Mouse (Mus musculus) lung, embryonic 15.5 days (tissue): Measurements from ENCODE around the gene Syt2. TPM values are rescaled to one million over a fixed set of nuclear protein-coding genes. Genes with fewer than 3 reads are reported as not detected.

Experiments used
- ATAC-seq: fragments of 200-750 bp; cut with Nextera tagmentation; 2 replicates; pipeline ENCODE4 v1.8.0; 2017; ENCODE audit warnings: moderate number of reproducible peaks, borderline replicate concordance; ENCODE audit not compliant: low FRiP score, low TSS enrichment; ENCODE audit errors: extremely low read depth
- H3K27ac ChIP-seq: fragments of 300-500 bp; sonication (generic); 2 replicates; pipeline ENCODE4 v1.5.1; 2015; ENCODE audit warnings: moderate library complexity, mild to moderate bottlenecking, inconsistent platforms
- H3K27me3 ChIP-seq: fragments of 300-500 bp; sonication (generic); 2 replicates; pipeline ENCODE4 v1.6.1; 2015; ENCODE audit warnings: inconsistent platforms
- H3K36me3 ChIP-seq: fragments of 300-500 bp; sonication (generic); 2 replicates; pipeline ENCODE4 v1.6.1; 2015; ENCODE audit warnings: inconsistent platforms
- H3K4me1 ChIP-seq: fragments of 300-500 bp; sonication (generic); 2 replicates; pipeline ENCODE4 v1.6.1; 2015; ENCODE audit warnings: inconsistent platforms
- H3K4me2 ChIP-seq: fragments of 300-500 bp; sonication (generic); 2 replicates; pipeline ENCODE4 v1.6.1; 2015; ENCODE audit warnings: inconsistent platforms, mild to moderate bottlenecking, moderate library complexity
- H3K4me3 ChIP-seq: fragments of 300-500 bp; sonication (generic); 2 replicates; pipeline ENCODE4 v1.5.1; 2015; ENCODE audit warnings: mild to moderate bottlenecking, inconsistent platforms
- H3K9ac ChIP-seq: fragments of 300-500 bp; sonication (generic); 2 replicates; pipeline ENCODE4 v1.6.1; 2015; ENCODE audit warnings: inconsistent platforms
- H3K9me3 ChIP-seq: fragments of 300-500 bp; sonication (generic); 2 replicates; pipeline ENCODE4 v1.6.1; 2016; ENCODE audit warnings: inconsistent platforms
- WGBS: fragments of 180-500 bp; shearing (Covaris S2); methylation state at CpG from one replicate; pipeline ENCODE4 v1.1.7; 2015; 5-methylcytosine and 5-hydroxymethylcytosine counted together
- polyA plus RNA-seq: library from polyadenylated mRNA; unstranded; fragments of >200 nt; fragmentation: Nextera tagmentation; extraction: Ambion mirVana; gene quantifications from 2 replicates; pipeline ENCODE4 v1.2.1, GENCODE M21; 2015

Syt2 gene
- polyA plus RNA-seq, 1 experiment from 2014 or later: 0.37 TPM

DNA sequence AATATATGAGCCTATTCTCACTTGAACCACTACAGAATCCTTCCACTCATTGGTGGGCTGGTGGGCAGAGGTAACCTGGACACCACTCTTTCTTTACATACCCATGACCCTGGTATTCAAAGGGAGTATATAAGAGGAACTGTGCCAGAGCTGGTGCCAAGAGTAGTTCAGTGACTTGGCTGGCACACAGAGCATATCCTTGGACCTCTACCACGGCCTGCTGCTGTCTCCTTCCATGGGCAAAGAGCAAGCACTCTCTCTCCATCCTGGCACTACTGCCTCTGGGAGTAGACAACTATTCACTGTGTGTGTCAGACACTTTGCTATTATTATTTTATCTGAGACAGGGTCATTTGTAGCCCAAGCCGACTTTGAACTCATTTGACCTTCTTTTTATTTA lies 49.8 kb downstream of the Syt2 start:
- Histone ChIP-seq H3K27ac (no peak overlapping the region), H3K4me2 (no peak overlapping the region), H3K9ac (no peak overlapping the region), H3K9me3 (no peaks in the 10 kb centered on the region), H3K4me3 (no peak overlapping the region), H3K4me1 (no peaks in the 10 kb centered on the region), H3K27me3 (no peaks in the 10 kb centered on the region), H3K36me3 (no peaks in the 10 kb centered on the region)
- no peak for ATAC-seq
- WGBS: 59% methylated on average over 2 of the region's 2 CpGs

DNA sequence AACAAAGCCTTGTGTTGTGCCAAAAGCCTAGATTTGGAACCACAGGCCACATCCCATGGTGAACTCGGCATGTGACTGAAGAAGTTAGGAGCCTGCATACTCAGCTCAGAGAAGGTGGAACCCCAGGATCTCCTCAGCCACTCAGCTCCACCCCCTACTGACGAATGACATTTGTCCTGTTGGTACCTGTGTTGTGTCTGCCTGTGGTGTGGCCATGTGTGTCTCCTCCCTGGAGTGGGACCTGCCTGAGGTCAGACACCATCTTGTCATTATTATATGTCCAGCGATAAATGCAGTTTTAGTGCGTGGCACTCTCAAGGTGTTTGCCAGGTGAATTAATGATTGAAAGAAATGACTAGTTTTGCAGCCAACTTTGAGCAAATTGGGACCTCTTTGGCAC lies 50.6 kb downstream of the Syt2 start:
- H3K36me3 ChIP-seq: no peaks in the 10 kb centered on the region
- no peak overlapping the region for H3K4me3 ChIP-seq
- no peaks in the 10 kb centered on the region for H3K4me1 ChIP-seq
- 77% methylated on average over 4 of the region's 4 CpGs for WGBS
- H3K9me3 ChIP-seq: no peaks in the 10 kb centered on the region
- H3K9ac ChIP-seq: no peak overlapping the region
- H3K27ac ChIP-seq: no peak overlapping the region
- H3K4me2 ChIP-seq: no peak overlapping the region
- H3K27me3 ChIP-seq: no peaks in the 10 kb centered on the region
- no peak for ATAC-seq

DNA sequence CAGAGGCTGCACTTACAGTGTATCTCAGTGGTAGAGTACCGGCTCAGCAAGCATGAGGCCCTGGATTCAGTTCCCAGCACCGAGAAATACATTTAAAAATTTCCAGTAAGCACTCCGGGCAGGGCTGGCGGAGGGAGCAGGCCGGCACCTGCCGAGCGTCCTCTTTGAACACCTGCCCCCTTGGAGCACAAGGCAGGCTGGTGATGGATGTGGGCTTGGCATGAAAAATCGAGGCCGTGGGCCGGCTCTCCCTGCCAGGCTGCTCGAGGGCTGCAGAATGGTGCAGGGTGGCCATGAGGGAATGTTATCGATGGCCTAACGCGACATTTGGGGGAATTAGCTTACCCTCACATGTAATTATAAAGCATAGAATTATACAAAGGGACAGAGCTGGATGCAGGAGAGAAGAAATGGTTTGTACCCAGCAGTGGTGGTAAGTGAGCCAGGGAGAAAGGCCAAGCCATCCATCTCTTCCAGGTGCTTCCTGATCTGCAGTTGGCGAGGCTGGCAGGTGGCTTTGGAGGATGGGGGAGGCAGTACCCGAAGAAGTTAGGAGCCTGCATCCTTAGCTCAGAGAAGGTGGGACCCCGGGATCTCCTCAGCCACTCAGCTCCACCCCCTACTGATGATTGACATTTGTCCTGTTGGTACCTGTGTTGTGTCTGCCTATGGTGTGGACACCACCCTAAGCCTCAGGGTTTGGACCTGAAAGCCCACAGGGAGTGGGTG lies 51.2 kb downstream of the Syt2 start:
- Histone ChIP-seq H3K9ac (no peak overlapping the region), H3K27ac (no peak overlapping the region), H3K27me3 (no peaks in the 10 kb centered on the region), H3K9me3 (no peaks in the 10 kb centered on the region), H3K36me3 (no peaks in the 10 kb centered on the region), H3K4me2 (no peak overlapping the region), H3K4me1 (no peaks in the 10 kb centered on the region), H3K4me3 (no peak overlapping the region)
- 85% methylated on average over 17 of the region's 17 CpGs for WGBS
- no peak for ATAC-seq

DNA sequence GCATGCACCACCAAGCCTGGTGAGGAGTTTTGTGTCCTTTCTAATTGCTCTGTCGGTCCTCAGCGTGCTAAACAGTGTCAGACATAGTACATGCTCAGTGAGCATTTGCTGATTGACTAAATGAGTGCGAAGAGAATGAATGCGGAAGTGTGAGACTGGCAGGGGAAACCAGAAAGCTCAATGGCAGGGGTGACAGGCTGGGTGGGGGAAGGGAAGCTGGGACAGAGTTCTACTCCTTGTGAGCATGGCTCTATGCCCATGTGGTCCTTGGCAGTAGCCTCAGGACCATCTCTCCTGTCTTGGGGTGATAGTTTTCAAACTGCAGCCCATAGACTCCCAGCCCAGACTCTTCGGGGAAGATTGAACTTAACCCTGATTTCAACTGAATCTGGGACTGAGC lies 52.0 kb downstream of the Syt2 start:
- H3K27ac ChIP-seq: no peak overlapping the region
- no peaks in the 10 kb centered on the region for H3K36me3 ChIP-seq
- H3K4me3 ChIP-seq: no peak overlapping the region
- H3K4me2 ChIP-seq: no peak overlapping the region
- no peak overlapping the region for H3K9ac ChIP-seq
- no peaks in the 10 kb centered on the region for H3K27me3 ChIP-seq
- ATAC-seq: no peak
- H3K9me3 ChIP-seq: no peaks in the 10 kb centered on the region
- no peaks in the 10 kb centered on the region for H3K4me1 ChIP-seq
- 71% methylated on average over 5 of the region's 5 CpGs for WGBS

DNA sequence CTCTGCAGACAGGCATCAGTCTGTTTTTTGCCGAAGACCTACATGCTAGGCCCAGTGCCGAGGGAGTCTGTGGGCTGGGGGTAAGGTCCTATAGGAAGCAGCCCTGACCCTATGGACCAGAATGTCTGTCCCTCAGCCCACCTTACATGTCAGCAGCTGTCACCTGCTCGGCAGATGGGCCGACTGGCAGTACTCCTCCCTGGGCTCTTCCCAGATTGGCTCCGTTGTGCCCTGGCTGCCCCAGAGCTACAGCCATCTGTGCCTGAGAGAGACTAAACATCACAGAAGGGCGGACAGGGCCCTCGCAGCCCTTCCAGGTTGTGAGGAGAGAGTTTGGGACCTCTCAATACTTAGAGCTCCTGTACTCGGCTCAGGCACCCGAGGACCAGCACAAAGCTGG lies 52.9 kb downstream of the Syt2 start:
- no peaks in the 10 kb centered on the region for H3K9me3 ChIP-seq
- WGBS: 64% methylated on average over 9 of the region's 9 CpGs
- H3K4me2 ChIP-seq: no peak overlapping the region
- H3K27ac ChIP-seq: no peak overlapping the region
- no peak overlapping the region for H3K4me3 ChIP-seq
- H3K9ac ChIP-seq: no peak overlapping the region
- no peaks in the 10 kb centered on the region for H3K36me3 ChIP-seq
- H3K27me3 ChIP-seq: no peaks in the 10 kb centered on the region; the same call in 1 of the 2 replicates
- no peaks in the 10 kb centered on the region for H3K4me1 ChIP-seq
- ATAC-seq: no peak

DNA sequence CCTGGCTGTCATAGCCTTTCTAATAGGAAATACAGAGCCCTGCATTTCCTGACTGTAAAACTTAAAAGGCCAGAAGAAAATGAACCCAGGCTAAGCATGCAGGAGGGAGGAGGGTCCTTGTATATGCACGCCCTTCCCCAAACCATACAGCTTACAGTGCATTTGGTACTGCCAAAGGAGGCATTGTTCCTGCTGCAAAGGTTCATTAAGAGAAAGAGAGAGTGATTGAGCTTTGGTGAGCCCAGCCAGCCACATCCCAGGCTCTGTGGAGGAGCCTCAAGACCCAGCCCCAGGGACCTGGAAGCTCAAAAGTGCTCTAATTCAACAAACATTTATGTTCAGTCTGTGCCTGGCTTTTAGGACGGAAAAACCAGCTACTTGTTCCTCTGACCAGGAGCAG lies 53.7 kb downstream of the Syt2 start:
- H3K4me2 ChIP-seq: no peak overlapping the region
- H3K27me3 ChIP-seq: peaks cover under 1% of the 10 kb centered on the region; the same call in 1 of the 2 replicates
- WGBS: 52% methylated on average over 2 of the region's 2 CpGs

DNA sequence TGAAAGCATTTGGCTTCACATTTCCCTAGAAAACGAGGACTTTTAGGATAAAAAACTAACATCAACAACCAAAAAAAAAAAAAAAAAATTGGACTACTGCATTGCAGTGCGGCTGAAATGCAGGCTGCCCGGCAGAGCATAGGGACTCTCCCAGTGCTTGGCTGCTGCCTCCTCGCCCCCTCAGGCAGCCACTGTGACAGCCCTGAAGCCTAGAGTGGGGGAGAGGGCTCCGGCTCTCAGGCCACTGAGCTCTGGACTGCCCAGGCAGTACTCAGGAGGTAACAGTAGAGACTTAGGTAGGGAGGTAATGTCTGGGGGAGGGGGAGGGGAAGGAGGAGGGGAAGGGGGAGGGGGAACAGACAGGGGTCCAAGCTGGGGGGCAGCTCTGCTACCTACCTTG lies 54.2 kb downstream of the Syt2 start:
- Histone ChIP-seq H3K9ac (no peak overlapping the region), H3K4me2 (no peak overlapping the region), H3K36me3 (no peaks in the 10 kb centered on the region), H3K4me3 (no peak overlapping the region), H3K27me3 (peaks cover 5% of the 10 kb centered on the region; the same call in 1 of the 2 replicates), H3K9me3 (no peaks in the 10 kb centered on the region), H3K27ac (no peak overlapping the region), H3K4me1 (0 out of 2 replicates have a peak, but pooled peaks cover 3% of the 10 kb centered on the region)
- ATAC-seq: no peak
- 38% methylated on average over 5 of the region's 5 CpGs for WGBS

More for the DNA sequence above, 53.7 kb downstream of the Syt2 start:
- Histone ChIP-seq H3K9me3 (no peaks in the 10 kb centered on the region), H3K36me3 (no peaks in the 10 kb centered on the region), H3K4me1 (0 out of 2 replicates have a peak, but pooled peaks cover 3% of the 10 kb centered on the region), H3K4me3 (no peak overlapping the region), H3K9ac (no peak overlapping the region), H3K27ac (no peak overlapping the region)
- no peak for ATAC-seq

DNA sequence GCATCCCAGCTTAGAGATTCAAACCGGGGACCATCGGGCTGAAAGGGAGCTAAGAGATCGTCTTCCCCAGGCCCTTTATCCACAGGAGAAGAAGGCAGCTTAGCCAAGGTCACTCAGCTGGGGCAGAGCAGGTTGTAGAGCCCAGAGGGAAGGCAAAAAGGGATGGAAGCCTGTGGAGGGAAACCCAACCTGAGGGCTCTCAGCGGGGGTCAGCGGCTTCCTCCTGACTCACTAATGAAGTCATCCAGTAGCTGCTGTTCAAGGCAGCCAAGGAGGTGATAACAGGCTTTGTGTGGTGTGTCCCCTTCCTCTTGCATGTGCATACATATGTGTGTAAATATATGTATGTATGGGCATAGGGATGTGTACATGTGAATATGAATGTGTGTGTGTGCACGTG lies 54.7 kb downstream of the Syt2 start:
- Histone ChIP-seq H3K4me3 (no peak overlapping the region), H3K4me1 (0 out of 2 replicates have a peak, but pooled peaks cover 3% of the 10 kb centered on the region), H3K9me3 (no peaks in the 10 kb centered on the region), H3K9ac (no peak overlapping the region), H3K27ac (no peak overlapping the region), H3K36me3 (no peaks in the 10 kb centered on the region), H3K4me2 (no peak overlapping the region), H3K27me3 (peaks cover 11% of the 10 kb centered on the region; the same call in 1 of the 2 replicates)
- 28% methylated on average over 6 of the region's 6 CpGs for WGBS
- ATAC-seq: no peak

DNA sequence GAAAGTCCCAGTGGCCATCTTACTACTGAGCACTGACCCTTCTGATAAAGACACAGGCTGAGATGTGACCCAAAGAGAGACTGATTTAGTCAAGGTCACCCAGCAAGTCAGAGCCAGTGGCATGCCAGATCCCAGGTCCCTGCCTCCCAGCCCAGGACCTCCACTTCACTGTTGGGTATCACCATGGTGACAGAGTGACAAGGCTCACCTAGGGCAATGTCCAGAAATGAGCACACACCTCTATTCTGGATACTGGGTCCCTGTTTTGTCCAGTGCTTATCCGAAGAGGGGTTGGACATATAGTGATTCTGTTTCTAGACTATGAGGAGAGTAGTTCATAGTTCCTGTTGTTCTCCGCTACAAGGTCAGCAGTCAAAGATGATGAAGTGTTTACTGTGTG lies 56.8 kb downstream of the Syt2 start:
- no peak overlapping the region for H3K4me2 ChIP-seq
- peaks cover 31% of the 10 kb centered on the region for H3K27me3 ChIP-seq
- ATAC-seq: no peak
- no peaks in the 10 kb centered on the region for H3K36me3 ChIP-seq
- no peaks in the 10 kb centered on the region for H3K9me3 ChIP-seq
- H3K4me1 ChIP-seq: peaks cover 3% of the 10 kb centered on the region; the same call in 1 of the 2 replicates
- no peak overlapping the region for H3K27ac ChIP-seq
- H3K9ac ChIP-seq: no peak overlapping the region
- WGBS: 72% methylated on average over 2 of the region's 2 CpGs
- no peak overlapping the region for H3K4me3 ChIP-seq

DNA sequence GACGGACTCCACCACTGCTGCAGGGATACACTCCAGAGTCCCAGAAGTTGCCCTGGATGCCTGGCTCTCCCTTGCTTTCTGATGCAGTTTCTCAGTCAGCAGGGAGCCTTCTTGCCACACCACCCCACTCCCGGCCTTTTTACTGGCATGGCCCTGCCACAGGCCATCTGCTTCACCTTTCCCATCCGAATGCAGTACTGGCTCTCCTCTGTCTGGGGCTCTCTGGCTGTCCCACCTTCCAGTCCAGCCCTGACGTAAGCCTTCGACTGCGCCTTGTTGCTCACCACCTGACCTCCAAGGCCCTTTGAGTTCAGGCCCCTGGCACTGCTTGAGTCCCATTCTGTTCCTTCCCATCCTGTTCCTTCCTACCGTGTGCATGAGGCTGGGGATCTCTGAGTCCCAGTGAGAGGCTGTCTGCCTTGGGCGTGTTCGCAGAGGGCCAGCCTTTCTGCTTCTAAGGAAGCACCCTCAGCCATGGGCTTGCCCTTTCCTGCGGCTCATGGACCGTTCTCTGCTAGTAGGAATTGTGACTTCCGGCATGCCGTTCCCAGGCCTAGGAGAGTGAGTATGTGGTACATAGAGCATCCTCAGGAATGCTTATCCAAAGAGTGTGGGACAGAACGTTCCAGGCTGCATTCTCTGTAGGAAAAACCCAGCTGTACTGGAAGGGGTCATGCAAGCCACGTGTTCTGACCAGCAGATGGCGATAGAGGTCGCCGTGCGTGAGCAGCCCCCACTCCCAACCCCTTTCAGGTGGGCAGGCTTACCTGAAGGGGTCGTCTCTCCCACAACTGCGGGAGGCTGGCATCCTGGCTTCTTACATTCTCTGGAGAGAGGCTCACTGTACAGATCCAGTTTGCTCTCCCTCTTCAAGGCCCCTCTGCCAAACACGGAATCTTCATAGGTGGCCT lies 58.2 kb downstream of the Syt2 start:
- H3K4me3 ChIP-seq: no peak overlapping the region
- H3K4me2 ChIP-seq: no peak overlapping the region
- no peaks in the 10 kb centered on the region for H3K36me3 ChIP-seq
- H3K9ac ChIP-seq: no peak overlapping the region
- H3K27ac ChIP-seq: no peak overlapping the region
- WGBS: 35% methylated on average over 22 of the region's 22 CpGs
- no peaks in the 10 kb centered on the region for H3K9me3 ChIP-seq
- H3K4me1 ChIP-seq: peaks cover 10% of the 10 kb centered on the region
- ATAC-seq: no peak
- H3K27me3 ChIP-seq: peaks cover 45% of the 10 kb centered on the region

DNA sequence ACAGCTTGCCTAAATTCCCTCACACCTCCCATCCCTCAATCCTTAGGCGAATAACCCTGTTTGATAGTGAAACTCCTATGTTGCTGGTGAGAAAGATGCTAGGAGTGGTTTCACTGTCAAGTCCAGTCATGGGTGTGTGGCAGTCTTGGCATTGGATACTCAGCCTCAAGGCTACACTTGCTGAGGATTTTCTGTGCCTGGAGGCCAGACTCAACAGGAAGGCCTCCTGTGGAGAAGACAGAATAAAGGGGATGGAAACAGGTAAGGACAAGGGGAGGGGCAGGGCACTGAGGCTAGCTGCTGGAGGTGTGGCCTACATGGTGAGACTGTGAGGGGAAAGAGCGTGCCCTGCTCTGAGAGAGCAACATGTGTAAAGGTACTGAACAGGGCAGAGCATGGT lies 60.1 kb downstream of the Syt2 start:
- Histone ChIP-seq H3K4me3 (no peak overlapping the region), H3K9me3 (no peaks in the 10 kb centered on the region), H3K4me2 (no peak overlapping the region), H3K4me1 (peaks cover 10% of the 10 kb centered on the region), H3K27me3 (peaks cover 63% of the 10 kb centered on the region), H3K9ac (no peak overlapping the region), H3K27ac (no peak overlapping the region), H3K36me3 (no peaks in the 10 kb centered on the region)
- 66% methylated on average over 2 of the region's 2 CpGs for WGBS
- no peak for ATAC-seq

DNA sequence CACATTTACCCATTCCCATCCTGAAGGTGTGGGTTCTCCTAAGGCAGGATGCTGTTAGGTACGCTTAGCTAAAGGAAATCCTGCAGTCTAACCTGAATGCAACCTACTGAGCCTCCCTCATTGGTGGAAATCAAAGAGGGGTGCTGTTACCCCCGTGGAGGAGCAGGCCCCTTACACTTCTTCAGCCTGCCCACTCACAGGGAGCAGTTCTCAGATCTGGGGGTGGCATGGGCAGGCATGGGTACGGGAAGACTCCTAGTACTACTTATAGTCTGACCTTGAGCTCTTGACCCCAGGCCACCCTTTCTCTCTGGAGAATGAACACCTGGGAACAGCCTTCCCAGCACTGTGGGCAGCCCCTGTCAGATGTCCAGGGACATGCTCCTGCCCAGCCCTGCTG lies 61.0 kb downstream of the Syt2 start:
- no peak for ATAC-seq
- Histone ChIP-seq H3K4me2 (no peak overlapping the region), H3K9me3 (no peaks in the 10 kb centered on the region), H3K27ac (no peak overlapping the region), H3K9ac (no peak overlapping the region), H3K4me3 (no peak overlapping the region), H3K4me1 (peaks cover 10% of the 10 kb centered on the region), H3K27me3 (peaks cover 69% of the 10 kb centered on the region), H3K36me3 (no peaks in the 10 kb centered on the region)
- 73% methylated on average over 3 of the region's 3 CpGs for WGBS
